Mouse (Mus musculus) left cerebral cortex, postnatal 10 days (tissue): ENCODE measurements around the gene Ttc21a. TPM values are rescaled to one million over a fixed set of nuclear protein-coding genes. Genes with fewer than 3 reads are reported as not detected.
A peak's percentile ranks its signal among the peaks of the same experiment; 100 is the strongest.
"Not testable (repeated sequence)": the region's sequence is repeated elsewhere in the genome, so short reads cannot be mapped to it uniquely, and the experiment has no call there.

ENCODE experiments used
- DNase-seq, 2 experiments: peaks; one replicate each; pipeline ENCODE4 v3.0.0; 2021 to 2022; ENCODE audit warnings: low spot score in 2 of 2, mixed read lengths in 1 of 2; ENCODE audit errors: extremely low spot score in 1 of 2
- intact Hi-C: fragments of 180-260 bp; cut with DNase I; formaldehyde crosslinking; loops from one replicate; pipeline ENCODE4 v1.15.1; 2025
- total RNA-seq, 2 experiments: library from RNA; stranded (reverse); gene quantifications; 2 replicates each; pipeline ENCODE4 v1.2.3; 2021

The Ttc21a gene
- total RNA-seq, 2 experiments from 2014 or later, result 1.1 TPM

DNA sequence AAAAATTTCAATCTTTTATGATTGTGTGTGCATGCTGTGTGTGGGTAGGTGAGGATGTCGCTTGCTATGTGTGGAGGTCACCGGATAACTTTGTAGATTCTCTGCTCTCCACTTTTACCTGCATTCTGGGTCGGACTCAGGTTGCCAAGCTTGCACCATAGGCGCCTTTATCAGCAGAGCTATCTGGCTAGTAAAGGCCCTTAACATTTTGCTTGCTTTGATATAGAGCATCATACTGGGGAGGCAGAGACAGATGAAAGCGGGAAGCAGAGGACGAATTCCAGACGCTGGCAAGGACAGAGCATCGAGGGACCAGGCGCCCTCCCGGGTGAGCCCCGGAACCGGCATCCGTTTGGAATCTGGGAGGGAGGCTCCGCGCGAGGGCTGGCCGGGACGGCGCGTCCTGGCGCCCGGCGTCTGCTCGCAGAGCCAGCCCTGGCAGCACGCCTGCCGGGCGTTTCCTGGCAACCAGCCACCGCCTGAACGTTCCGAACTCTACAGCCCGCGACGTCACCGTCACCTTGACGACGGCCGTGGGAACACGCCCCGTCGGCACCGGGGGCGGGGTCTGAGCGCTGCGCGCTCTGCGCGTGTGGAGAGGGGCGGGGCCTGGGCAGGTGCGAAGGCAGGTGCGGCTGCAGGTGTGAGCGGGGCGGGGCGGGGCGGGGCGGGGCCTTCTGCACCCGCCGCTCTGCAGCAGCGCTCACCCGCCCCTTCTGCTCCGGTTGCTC, 73.5 kb downstream of the Ttc21a start:
- DNase-seq, result peak; percentile 94 to 98
- intact Hi-C loops, result loop anchor here (2.0 to 5.0 kb wide), 2 partner anchors 28 to 49 kb away; no protein-coding TSS in a partner anchor

DNA sequence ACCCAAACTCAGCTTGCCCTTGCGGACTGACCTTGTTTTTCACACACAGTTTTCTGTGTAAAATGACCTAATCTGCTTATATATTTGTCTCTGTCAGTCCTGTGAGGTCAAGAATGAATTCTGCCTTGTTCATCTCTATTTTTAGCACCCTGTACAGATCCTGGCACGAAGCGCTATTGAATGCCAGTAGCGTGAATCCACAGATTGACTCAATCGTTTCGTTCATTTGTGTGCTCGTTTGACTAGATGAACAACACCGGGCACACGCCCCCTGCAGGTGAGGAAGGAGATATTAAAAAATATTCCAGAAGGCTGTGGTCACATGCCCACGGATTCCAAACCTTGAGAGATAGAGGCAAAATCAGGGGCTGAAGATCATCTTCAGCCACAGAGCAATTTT, 74.1 kb downstream of the Ttc21a start:
- intact Hi-C loops, result loop anchor here (2.0 to 5.0 kb wide), 2 partner anchors 29 to 49 kb away; no protein-coding TSS in a partner anchor
- DNase-seq, result peak; percentile 72 to 82

DNA sequence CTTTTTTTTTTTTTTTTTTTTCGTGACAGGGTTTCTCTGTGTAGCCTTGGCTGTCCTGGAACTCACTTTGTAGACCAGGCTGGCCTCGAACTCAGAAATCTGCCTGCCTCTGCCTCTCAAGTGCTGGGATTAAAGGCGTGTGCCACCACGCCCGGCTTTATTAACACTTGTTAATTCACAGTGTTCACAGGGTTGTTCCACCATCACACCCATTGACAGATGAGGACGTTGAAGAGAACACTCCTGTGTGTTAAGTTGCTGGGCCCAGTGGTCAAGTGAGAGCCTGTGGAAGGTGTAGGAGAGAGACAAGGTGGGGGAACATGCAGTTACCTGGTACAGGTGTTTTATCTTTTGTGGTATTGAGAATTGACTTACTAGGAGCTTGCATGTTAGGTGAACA, 74.8 kb downstream of the Ttc21a start:
- not testable (repeated sequence) for DNase-seq
- intact Hi-C loops, result loop anchor here (5.0 kb wide), 1 partner anchor 50 kb away; no protein-coding TSS in a partner anchor

DNA sequence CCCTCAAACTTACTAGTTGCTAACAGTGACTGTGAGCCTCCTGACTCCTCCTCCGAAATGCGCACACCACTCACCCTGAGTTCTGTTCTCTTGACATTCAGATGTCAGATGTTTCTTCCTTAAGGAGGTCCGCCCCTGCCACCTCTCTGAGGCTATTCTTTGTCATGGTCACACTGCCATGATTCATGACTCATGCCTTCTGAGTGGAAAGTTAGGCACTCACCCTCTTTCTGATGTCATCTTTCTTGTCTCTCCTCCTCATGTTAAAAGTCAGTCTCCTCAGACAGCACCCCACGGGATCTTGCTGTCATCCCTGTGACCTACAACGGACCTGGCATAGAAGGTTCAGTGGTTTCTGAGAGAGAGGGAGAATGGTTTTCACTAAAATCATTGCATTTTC, 75.4 kb downstream of the Ttc21a start:
- intact Hi-C loops, result loop anchor here (5.0 kb wide), 1 partner anchor 50 kb away; no protein-coding TSS in a partner anchor
- DNase-seq, result no peak

DNA sequence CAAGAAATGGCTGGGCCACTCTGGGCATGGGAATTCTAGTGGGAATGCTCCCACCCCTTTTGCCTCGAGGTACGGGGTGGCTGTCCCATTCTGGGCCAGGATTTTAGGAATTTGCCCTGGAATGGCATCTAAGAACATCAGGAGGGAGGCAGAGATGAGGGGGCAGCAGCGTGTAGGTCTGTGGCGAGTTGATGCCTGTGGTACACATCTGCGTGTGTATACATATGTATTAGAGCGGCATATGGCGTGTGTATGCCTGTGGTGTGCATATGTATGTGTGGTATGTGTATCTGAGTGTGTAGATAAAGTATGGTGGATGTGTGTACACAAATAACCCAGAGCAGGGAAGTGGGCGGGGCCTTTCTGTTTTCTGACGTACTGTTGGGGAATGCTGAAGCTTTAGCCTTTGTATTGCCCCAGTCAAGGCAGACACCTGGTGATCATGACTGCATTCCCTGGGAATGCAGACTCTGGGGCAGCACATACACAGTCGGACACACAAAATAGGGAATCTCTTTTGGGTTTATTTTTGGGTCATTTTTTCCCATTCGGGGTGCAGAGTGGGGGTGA, 75.9 kb downstream of the Ttc21a start:
- DNase-seq, result no peak
- intact Hi-C loops, result loop anchor here (5.0 kb wide), 1 partner anchor 51 kb away; no protein-coding TSS in a partner anchor

DNA sequence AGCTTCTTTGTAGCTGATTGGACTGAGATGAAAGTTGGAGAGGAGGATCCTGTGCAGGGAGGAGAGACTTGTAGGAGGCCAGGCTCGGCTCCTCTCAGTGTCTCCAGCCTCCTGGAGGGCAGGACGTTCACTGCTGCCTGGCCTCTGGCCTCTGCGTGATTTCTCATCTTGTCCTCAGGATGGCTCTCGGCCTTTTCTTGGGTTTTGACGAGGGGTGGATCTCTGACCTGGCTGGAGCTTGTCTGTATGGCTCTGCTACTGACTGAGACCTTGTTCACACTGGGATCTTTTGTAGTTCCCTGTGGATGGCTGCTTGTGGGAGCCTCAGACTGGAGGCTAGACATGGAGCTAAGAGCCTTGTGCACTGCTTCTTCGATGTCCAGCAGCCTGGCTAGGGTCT, 77.4 kb downstream of the Ttc21a start:
- intact Hi-C loops, result loop anchor here (5.0 kb wide), 1 partner anchor 53 kb away; no protein-coding TSS in a partner anchor
- DNase-seq, result no peak

DNA sequence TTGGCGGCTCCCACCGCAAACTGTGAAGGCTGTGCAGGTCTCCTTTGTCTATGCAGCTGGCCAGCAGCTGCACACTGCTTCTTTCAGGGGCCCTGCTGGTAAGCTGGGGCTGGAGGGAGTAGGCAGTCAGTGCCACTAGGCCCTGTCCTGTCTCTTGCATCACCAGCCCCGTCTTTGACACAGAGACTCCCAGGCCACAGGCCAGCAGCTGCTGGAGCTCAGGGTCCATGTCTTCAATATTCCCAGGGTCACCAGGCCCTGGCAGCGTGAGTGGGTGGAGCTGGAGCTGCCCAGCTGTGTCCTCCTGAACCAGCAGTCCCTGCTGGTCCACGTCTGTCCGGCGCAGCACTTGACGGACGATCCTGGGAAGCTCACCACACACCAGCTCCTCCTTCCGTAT, 79.5 kb downstream of the Ttc21a start:
- no peak for DNase-seq
- intact Hi-C loops, result no loop called here

Other genes starting within 250 kb of the Ttc21a start
- gene Scn10a, start 218.3 kb upstream of the Ttc21a start, total RNA-seq, result under 1 TPM; 0.14 to 0.17 TPM
- under 1 TPM; 0.43 to 0.47 TPM for gene Scn11a, start 112.2 kb upstream of the Ttc21a start, total RNA-seq
- 10 to 100 TPM; 75.7 to 85.8 TPM for gene Wdr48, start 42.7 kb upstream of the Ttc21a start, total RNA-seq
- 10 to 100 TPM; 26.1 to 26.2 TPM for gene Gorasp1, start within 50 bp of the Ttc21a start, total RNA-seq
- gene Csrnp1, start 47.1 kb downstream of the Ttc21a start, total RNA-seq, result 1 to 10 TPM; 7.6 to 8.7 TPM
- gene Xirp1, start 86.0 kb downstream of the Ttc21a start, total RNA-seq, result under 1 TPM in 1 of 2 experiments, not detected in 1; 0.11 TPM
- gene Cx3cr1, start 132.3 kb downstream of the Ttc21a start, total RNA-seq, result 10 to 100 TPM; 31.9 to 33.5 TPM
- not detected for gene Ccr8, start 154.5 kb downstream of the Ttc21a start, total RNA-seq
- gene Slc25a38, start 172.8 kb downstream of the Ttc21a start, total RNA-seq, result 10 to 100 TPM; 24.5 to 26.6 TPM
- 100 to 1,000 TPM; 711 to 726 TPM for gene Rpsa, start 190.1 kb downstream of the Ttc21a start, total RNA-seq
- gene Mobp, start 212.1 kb downstream of the Ttc21a start, total RNA-seq, result 10 to 100 TPM; 18.6 to 57.9 TPM